Mouse (Mus musculus): ENCODE measurements around the gene Slc12a5.

Gene Slc12a5

DNA sequence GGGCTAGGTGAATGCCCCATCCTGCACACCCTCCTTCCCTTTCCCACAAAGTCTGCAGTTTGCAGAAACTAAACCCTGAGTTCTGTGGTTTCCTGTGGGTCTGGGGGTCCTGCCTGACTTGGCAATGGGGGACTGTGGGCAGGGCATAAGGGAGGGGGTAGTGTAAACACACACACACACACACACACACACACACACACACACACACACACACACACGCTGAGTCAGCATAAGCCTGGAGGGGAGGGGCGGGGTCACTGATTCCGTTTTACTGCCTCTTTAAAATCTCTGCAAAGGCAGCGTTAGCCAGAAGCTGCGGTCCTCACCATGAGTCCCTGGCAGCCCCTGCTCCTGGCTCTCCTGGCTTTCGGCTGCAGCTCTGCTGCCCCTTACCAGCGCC lies 12.7 kb upstream of the Slc12a5 start:
- DNase-seq, result no peak

DNA sequence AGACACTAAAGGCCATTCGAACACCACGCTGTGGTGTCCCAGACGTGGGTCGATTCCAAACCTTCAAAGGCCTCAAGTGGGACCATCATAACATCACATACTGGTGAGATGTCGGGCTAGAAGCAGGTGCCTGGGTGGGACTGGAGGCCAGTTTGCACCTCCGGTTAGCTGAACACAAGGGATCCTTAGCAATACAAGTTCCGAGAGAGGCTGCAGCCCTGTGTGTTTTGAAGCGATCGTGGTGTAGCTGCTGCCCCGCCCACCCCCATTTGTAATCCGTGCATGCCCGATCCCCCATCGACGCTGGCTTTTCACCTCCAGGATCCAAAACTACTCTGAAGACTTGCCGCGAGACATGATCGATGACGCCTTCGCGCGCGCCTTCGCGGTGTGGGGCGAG lies 11.6 kb upstream of the Slc12a5 start:
- DNase-seq, result no peak

DNA sequence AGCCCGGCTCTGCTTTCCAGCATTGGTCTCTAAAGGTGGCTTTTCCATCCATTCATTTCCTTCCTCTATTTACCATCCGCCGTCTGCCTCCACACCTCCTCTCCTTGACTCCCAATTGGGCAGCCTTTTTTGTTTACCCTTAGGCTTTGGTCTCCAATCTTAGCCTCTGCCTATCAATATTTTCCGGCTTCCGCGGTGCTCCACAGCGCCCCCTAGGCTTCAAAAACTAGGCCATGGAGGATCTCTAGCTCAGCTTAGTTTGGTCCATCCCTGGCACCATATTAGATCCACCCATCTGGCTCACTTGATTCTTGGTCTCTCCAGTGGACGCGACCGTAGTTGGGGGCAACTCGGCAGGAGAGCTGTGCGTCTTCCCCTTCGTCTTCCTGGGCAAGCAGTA lies 10.1 kb upstream of the Slc12a5 start:
- DNase-seq, result no peak

DNA sequence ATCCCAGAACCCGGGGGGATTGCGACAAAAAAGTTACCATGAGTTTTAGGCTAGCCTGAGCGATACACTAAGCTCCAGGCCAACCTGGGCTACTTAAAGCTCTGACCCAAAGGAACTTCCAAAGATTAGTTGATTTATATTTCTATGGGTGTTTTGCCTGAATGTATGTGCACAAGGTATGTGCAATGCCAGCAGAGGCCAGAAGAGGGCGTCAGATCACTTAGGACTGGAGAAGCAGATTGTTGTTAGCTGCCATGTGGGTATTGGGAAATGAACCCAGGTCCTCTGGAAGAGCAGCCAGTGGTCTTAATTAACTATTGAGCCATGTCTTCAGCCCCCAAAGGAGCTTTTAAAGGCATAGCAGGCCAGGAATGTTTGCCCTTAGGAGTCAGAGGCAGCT lies 8.9 kb upstream of the Slc12a5 start:
- no peak for DNase-seq

DNA sequence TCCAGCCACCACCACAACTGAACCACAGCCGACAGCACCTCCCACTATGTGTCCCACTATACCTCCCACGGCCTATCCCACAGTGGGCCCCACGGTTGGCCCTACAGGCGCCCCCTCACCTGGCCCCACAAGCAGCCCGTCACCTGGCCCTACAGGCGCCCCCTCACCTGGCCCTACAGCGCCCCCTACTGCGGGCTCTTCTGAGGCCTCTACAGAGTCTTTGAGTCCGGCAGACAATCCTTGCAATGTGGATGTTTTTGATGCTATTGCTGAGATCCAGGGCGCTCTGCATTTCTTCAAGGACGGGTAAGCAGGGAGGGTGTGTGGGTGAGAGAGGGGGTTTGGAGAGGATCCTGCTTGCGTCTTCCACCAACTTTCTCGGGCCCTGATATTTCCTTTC lies 8.2 kb upstream of the Slc12a5 start:
- no peak for DNase-seq

DNA sequence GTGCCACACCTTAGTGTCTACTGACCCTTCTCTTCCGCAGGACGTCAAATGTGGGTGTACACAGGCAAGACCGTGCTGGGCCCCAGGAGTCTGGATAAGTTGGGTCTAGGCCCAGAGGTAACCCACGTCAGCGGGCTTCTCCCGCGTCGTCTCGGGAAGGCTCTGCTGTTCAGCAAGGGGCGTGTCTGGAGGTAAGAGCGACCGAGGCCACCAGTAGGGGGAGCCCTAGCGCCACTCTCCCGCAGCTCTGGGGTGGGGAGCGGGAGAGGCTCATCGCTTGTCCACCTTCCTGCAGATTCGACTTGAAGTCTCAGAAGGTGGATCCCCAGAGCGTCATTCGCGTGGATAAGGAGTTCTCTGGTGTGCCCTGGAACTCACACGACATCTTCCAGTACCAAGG lies 7.4 kb upstream of the Slc12a5 start:
- DNase-seq, result peak; percentile 79

DNA sequence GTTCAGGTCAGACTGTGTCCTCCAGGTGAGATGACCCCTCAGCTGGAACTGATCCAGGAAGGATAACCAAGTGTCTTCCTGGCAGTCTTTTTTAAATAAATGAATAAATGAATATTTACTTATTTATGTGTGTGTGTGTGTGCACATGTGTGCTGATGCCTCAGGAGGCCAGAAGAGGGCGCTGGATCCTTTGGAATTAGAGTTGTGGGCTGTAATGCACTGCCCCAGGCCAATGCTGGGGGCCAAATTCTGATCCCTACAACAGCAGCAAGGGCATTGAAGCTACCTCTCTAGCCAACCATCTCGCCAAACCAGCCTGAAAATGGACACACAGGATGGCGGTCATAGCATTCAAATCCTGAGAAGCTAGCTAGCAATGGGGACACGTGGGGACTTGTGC lies 4.9 kb upstream of the Slc12a5 start:
- DNase-seq, result no peak

DNA sequence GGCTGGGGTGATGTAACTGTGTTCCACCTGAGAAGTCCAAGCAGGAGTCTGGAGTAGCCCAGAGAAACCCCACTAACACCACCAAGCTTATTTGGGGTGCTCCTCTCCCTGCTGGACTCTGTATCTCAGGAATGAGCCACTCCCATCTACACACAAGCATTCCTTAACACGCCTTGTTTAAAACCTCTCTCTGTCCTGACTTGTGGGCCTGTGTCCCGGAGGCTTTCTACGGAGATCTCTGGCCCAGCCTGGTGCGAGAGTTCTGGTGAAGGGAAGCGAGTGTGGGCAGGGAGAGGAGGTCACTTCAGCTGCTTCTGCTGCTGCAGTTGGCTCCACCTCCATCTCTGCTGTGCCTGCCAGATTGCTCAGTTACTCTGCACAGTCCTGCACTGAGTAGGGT lies 4.4 kb upstream of the Slc12a5 start:
- no peak for DNase-seq

DNA sequence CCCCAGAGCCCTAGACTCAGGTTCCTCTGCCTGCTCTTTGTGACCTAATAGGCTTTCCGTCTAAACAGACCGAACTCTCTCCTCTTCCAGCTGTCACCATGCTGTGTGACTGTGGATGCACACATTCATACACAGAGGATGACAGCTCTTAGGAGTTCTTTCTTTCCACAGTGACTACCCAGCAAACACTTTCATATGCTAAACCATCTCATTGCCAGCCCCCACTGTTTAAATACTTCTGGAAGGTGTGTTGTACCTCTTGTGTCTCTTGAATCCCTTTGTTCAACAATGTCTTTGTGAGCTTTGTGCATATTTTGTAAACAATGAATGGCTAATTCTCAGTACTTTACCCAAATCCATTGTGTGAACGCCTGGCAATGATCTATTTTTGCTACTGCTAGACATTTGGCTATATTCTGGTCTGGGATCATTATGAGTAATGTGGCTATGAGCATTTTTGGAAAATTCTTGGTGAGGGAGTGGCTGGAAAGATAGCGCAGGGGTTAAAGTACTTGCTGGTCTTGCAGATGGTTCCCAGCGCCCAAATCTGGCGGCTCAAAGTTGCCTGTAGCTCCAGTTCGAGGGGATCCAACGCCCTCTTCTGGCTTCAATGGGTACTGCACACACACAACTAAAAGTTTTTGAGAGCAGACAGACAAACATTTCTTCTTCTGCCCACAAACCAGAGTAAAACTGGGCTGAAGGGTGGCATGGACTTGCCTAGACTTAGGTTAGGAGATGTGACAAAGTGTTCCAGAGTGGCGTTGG lies 2.9 kb upstream of the Slc12a5 start:
- no peak for DNase-seq

DNA sequence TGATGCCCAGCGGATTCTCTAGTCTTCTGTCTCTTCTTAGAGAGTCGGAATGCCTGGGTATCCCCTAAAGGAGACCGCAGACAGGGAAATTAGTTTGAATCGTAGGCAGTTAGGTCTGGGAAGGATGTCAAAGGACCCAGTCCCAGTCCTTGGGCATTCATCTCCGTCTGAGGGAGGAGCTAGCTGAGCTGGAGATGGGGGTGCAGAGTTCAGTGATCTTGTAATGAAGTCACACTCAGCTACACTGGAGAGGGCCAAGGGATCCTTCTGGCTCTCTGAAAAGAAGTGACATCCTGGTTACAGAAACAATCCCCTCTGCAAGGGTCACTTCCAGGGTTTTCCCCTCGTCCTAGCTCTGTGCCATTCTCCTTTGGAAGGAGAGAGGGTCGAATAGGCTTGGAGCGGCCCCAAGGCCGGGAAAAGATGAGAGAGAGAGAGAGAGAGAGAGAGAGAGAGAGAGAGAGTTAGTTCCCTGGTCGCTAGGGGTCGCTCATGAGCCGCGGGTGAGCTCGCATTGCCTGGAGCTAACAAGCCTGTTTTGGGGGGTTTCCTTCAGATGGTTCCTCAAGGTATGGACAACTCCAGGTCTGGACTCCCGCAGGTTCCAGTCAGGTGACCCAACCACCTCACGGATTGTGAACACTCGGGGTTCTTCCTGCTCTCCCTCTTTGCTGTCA lies 1.0 kb downstream of the Slc12a5 start:
- peak; percentile 65 for DNase-seq

DNA sequence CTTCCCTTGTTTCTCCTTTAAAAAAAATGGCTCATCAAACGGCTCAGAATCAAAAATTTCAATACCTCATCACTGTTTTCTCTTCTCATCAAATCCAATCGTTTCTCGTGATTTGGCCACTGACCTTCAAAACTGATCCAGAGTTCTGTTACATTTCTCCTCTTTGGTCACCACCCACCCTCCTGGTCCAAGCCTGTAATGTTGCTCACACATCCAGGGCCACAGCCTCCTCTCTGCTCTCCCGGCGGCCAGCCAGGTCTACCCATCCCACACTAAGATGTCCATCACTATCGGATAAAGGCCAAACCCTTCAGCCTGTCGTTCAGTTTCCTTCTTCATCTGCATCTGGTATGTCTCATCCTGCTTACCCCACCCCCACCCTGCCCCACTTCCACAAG lies 1.6 kb downstream of the Slc12a5 start:
- no peak for DNase-seq

DNA sequence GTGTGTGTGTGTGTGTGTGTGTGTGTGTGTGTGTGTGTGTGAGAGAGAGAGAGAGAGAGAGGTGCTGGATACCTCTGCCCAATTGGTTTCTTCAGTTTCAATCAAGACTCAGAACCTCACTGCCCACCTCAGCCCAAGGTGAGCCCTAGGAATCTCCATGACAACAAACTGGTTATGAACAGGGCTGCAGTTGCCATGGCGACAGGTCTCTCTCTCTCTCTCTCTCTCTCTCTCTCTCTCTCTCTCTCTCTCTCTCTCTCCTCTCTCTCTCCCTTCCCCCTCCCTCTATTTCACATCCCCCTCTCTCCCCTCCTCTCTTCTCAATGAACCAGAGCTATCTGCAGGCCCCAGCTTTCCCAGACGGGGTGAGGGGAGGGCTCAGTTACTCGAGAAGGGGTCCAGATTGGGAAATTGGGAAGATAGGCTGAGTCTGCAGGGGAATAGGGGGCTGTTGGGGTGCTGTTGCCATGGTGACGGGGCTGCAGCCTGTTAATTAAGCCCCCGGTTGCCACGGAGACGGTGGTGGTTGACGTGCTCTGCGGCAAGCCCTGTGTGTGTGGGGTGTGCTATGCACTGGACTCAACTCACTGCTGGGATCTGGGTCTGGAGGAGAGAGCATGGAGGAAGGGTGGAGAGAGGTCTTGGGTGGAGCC lies 3.8 kb downstream of the Slc12a5 start:
- DNase-seq, result no peak

DNA sequence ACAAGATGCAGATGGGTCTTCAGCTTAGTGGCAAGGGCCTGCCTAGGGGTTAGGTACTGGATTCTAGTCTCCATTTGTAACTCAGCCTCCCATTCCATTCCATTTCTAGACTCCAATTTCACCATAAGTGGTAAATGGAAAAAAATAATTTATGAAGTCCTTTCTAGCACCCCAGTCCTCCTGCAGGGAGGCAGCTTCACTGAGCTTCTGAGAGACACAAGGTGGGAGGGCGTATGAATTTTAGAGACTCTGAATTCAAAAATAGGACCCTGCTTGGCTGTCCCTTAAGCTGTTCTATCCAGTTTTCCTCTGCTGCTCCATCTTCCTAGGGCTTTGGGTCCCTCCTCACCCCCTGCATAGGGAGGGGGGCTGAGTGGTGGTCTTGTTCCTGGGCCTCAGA lies 4.4 kb downstream of the Slc12a5 start:
- DNase-seq, result no peak

DNA sequence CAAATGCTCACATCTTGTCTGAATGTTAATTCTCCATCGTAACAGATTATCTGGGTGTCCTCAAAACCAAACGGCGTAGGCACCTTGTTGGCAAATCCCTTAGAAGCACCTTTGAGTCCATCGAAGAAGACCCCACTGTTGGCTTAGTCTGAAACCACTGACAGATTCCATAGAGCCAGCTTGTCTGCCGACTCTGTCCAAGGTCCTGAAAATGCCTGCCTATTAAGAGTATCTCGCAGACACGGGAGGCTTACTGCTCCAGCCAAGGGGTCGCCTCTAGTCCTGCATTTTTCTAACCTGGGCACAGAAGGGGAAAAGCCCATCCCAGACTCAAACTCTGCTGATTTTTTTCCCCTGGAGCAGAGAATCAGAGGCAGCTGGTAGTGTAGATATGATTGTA lies 5.8 kb downstream of the Slc12a5 start:
- peak; percentile 41 for DNase-seq

DNA sequence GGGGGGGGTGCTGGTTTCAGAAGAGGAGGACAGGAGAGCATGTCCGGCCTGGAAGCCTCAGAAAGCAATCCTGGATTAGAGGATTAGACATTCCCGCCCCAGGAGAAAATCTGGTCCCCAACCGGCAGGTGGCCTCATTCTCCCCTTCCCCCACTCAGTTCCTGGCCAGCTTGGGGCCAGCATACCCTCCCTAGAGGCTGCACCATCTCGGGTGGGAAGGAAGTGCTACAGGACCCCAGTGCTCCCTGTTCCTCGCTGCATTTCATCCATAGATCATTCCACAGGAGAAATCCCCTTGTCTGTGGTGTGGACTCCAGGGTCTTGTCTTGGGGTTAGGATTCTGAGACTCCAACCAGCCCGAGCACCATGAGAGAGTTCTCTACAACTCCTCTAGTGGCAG lies 6.6 kb downstream of the Slc12a5 start:
- no peak for DNase-seq

DNA sequence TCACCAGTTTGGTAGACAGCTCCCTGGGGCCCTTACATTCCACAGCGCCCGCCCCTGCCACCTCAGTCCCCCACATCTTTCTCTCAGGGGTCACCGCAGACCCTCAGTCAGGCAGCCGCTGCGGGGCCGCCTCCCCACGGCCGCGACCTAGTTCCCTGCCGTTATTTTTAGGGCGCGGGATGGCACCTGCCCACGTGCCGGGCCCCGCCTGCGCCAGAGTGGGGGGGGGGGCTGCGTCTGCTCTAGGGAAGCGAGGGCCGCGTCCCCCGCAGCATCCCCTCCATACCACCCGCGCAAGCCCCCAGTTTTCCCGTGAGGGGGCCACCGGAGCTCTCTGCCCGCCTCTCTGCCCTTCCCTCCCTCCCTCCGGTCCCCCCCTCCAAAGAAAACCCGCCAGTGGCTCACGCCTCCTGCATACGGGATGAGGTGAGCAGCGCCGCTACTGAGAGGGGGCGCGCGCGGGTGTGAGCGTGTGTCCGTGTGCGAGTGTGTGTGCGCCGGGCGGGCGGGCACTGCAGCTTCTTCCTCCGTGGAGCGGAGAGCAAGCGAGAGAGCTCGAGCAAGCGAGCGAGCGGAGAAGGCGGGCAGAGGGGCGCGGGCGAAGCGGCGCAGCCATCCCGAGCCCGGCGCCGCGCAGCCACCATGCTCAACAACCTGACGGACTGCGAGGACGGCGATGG lies 7.3 kb downstream of the Slc12a5 start:
- DNase-seq, result no peak

DNA sequence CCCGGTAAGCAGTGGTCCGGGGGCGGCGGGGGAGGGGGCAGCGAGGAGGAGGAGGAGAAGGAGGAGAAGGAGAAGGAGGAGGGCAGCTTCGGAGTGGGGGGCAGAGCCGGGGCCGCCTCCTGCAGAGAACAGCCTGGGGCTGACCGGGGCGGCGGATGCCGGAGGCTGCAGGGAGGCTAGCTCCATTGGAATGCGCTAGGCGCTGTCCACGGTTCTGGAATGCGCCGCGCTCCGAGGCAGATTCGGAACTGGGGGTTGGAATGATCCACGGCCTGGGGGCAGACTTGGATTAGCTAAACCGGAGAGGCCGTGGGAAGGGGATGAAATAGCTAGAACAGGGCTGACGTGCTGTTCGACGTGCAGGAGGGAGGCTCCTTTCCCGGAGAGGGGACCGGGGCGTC lies 7.8 kb downstream of the Slc12a5 start:
- DNase-seq, result peak; percentile 79

DNA sequence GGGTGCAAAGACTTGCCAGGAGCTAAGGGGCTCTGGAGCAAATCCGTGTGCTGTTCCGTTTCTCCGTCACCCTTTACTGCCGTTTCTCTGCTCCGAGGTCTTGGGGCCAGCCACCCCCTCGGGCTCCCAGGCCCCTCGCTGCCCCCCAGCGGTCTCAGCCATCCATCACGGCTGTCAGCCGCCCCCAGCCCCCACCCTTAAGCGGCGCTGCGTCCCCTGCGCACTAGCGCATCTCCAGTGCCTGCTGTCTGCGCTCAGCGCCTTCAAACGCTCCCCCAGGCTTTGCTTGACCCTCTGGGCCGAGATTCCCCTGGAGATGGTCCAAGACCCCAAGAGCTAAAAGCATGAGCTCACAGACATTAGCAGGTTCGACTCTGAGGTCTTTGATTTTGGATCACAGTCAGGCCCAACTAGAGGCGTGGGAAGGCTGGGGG lies 8.8 kb downstream of the Slc12a5 start:
- no peak for DNase-seq

DNA sequence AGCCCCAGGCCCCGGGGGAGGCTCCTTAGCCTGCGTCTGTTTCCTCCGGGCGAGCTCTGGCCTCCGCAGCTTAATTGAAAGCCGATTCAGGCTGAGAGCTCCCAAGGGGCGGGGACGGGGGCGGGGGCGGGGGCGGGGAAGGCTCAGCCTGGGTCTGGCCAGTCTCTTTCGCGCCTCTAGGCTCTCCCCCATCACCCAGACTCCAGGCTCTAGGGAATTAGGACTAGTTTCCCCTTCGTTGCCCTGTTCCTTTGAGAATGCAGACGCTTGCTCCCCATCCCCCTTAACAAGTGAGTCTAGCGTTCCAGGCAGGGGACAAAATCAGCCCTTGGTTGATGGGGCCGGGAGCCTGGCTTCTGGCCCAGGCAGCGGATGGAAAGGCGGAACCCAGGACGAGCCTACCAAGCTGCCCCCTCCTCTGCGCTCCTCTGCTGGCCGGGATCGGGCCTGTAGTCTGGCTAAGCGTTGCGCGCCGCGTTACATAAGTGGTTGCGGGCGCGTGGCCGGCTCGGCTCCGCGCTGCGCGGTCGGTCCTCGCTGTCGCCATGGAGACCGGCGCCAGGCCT lies 10.1 kb downstream of the Slc12a5 start:
- DNase-seq, result no peak

DNA sequence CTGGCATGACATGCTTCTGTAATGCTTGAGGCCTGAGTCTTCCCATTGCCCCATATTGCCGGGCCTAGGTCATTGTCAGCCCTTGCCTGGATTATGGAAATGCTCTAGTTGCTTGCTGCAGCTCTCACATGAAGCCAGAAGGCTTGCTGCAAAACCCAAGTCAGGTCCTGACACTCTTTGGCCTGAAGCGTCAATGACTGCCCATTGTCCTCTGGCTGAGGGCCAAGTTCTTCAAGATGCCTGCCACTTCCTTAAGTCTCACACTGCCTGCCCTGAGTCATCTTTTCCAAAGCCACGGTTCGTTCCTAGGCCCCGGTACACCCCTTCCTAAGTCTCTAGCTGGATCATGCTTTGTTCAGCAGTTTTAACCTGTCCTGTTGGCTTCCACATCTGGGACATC lies 12.0 kb downstream of the Slc12a5 start:
- no peak for DNase-seq

DNA sequence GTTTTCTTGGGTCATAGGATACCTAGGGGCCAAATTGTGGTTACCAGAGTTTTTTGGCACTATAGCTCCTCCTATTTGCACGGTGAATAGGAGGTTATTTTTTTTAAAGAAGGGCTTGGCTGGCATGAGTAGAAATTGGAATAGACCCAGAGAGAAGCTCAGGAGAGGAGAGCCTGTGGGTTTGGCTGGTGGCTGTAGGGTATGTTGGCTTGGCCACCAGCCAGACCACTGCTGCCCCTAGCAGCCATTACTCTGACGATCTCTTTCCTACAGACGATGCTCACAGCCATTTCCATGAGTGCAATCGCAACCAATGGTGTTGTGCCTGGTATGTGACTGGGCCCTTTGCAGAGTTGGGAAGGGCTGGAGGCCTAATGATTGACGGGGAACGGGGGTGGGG lies 15.0 kb downstream of the Slc12a5 start:
- no peak for DNase-seq

DNA sequence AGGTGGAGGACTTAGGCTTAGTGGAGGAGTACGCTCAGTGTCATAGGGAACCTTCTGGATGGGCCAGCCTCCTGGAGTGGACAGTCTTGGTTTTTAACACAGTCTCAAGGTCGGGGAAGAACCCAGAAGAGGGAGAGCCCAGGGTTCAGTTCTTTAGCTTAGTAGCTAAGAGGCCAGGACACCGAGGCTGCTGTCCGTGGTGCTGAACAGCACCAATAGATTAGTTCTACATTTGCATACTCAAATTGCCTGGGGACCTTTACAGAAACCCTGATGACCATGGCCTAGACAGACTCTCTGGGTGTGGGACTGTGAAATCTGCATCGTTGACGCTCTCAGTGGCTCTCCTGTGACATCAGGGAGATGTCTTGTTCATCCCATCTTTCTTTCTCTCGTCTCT lies 19.1 kb downstream of the Slc12a5 start:
- peak; percentile 72 for DNase-seq

DNA sequence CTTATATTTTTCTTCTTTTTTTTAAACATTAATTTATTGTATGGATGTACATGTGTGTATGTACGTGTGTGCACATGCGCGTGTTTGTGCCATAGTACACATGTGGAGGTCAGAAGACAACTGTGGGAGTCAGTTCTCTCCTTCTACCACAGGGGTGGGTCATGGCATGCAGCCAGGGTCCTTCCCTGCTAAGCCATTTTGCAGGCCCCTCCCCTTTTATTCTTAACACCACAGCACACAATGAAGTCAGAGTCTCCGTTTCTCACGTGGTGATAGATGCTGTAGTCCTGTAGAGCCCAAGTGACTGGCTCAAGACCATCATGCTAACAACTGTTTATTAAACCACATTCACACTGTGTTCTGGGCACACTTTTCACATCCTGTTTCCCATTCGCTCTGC lies 25.4 kb downstream of the Slc12a5 start:
- no peak for DNase-seq

Data from kidney, postnatal 14 days (tissue).